Mouse (Mus musculus) kidney, adult 9 months (tissue): Measurements from ENCODE around the gene Treml1.
A peak's percentile ranks its signal among the peaks of the same experiment; 100 is the strongest.
"Not testable (repeated sequence)": the region's sequence is repeated elsewhere in the genome, so short reads cannot be mapped to it uniquely, and the experiment has no call there.

Source experiments
- DNase-seq: peaks from one replicate; pipeline ENCODE4 v3.0.0; 2022

The Treml1 gene

DNA sequence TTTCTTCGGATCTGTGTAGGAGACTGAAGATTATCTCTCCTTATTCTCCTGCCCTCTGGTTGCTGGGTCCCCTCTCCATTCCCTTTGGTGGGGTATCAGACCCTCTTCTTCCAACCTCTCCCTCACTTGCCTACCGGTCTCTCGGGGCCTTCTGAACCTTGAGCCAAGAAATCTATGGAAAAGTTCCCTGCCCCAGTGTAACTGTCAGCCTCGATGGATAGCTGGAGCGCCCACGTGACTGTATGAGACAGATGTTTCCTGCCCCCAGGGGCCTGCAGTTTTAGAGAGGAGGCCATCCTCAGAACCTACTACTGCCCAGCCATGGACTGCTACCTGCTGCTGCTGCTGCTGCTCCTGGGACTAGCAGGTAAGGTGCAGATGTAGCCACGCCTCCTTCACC lies at the start of gene Treml1:
Treml1 (plus strand) TSS at position 301 of the 400 bp plus-strand sequence.
- DNase-seq: no peak

- no peak for DNase-seq
These were observed 47.6 kb upstream of the Treml1 start for GRCm38 (mm10) chr17:48312124-48312523.

DNA sequence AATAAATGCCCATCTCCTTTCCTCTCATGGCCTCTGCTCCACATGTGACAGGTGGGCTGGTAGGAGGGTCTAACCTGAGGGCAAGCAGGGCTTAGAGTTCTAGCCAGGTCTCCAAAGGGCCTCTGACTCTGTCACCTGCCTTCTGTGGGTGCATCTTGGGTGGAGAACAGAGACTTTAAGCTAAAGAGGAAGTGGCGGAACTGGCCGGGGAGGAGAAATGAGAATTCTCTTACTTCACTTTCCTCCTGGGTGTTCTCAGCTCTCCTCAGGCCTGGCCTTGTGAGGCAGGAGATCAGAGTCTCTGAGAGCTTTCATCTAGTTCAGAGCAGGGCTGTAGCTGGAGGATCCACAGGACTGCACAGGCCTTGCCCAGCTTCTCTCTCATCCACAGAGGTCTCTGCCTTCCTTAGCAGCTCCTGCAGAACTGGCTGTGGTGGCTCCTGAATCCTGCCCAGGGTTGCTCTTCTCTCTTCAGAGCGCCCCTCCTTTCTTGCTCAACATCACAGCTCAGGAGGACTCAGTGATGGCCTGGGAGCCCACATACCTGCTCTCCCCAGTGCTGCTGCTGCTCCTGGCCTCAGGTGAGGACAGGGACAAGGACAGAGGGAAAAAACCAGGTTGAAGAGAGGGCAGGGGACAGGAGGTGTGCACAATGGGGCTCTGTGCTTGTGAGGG lies 43.7 kb upstream of the Treml1 start, which contains the start of gene B430306N03Rik:
B430306N03Rik (plus strand) TSS at position 237 of the 675 bp plus-strand sequence.
- not testable (repeated sequence) for DNase-seq

- no peak for DNase-seq
These were observed 41.0 kb upstream of the Treml1 start for GRCm38 (mm10) chr17:48318686-48319085.

DNA sequence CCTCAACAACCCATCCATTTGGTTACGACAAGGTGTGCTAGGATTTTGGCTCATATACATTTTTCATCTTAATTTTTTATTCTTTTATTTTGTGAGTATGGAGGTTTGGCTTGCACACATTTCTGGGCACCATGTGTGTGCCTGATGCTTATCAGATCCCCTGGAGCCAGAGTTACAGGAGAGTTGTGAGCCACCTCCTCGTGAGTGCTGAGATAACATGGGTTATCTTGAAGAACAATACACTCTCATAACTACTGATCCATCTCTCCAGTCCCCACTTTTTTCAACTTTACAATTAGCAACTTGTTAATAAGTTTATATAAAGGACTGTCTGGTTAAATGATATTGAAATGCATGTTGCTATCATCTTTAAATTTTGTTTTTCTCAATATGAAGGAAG lies 38.4 kb upstream of the Treml1 start:
- DNase-seq: no peak

- DNase-seq: no peak
These were observed 36.5 kb upstream of the Treml1 start for GRCm38 (mm10) chr17:48323236-48323635.

GRCm38 (mm10) chr17:48324258-48324657 lies 35.5 kb upstream of the Treml1 start:
- no peak for DNase-seq

- DNase-seq: no peak
These were observed 34.6 kb upstream of the Treml1 start for GRCm38 (mm10) chr17:48325093-48325492.

- no peak for DNase-seq
These were observed 34.1 kb upstream of the Treml1 start for GRCm38 (mm10) chr17:48325638-48326037.

- no peak for DNase-seq
These were observed 33.1 kb upstream of the Treml1 start for GRCm38 (mm10) chr17:48326656-48327055.

DNA sequence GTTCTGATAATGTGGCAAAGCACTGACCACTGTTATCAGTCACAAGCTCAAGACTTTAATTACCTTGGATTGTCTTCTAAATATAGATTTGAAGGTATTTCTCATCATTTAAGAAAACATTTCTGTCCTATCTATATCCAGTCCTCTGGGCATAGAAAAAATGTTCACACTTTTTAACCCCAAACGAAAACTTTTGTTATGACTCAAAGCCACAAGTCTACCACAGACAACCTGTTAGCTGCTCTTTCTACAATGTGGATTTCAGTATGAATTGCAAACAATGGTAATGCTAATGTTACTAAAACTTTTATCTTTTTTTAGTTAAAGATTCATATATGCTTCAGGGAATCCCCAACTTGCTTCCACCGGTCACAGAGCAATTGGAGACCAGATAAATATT lies 27.2 kb upstream of the Treml1 start:
- no peak for DNase-seq

- DNase-seq: no peak
These were observed 25.5 kb upstream of the Treml1 start for GRCm38 (mm10) chr17:48334186-48334585.

GRCm38 (mm10) chr17:48336857-48337256 lies 22.9 kb upstream of the Treml1 start:
- peak; percentile 80 for DNase-seq

DNA sequence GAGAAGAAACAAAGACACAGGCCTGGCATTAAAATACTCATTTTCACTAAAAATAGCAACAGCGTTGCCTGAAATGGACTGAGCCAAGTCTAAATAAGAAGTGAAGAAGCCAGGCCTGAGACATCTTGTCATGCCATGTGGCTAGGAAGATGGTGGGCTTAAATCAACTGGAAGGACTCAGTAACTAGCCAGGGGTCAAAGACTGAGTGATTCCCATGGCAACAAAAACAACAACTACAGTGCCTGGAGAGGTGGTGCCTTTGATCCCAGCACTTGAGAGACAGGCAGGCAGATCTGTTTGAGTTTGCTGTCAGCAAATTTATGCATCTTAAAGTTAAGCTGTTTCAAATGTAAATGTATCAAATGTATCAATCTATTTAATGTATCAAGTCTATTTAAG lies 19.4 kb upstream of the Treml1 start:
- DNase-seq: no peak

DNA sequence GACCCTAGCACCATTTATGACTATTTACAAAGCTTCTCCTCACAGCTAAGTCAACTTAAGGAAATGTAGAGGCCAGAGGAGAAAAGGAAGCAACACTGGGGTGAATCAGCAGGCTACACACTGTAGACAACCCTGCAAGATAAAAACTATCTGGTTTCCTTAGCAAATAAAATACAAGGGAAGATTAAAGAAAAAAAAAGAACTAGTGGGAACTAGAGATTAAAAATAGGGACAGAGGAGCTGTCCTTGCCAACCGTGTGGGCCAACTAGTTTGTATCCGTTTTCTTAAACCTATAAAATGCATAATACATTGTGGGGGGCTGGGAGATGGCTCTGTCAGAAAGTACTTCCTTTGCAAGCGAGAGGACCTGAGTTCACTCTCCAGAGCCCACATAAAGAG lies 17.8 kb upstream of the Treml1 start:
- no peak for DNase-seq

GRCm38 (mm10) chr17:48343065-48343464 lies 16.7 kb upstream of the Treml1 start:
- DNase-seq: no peak

DNA sequence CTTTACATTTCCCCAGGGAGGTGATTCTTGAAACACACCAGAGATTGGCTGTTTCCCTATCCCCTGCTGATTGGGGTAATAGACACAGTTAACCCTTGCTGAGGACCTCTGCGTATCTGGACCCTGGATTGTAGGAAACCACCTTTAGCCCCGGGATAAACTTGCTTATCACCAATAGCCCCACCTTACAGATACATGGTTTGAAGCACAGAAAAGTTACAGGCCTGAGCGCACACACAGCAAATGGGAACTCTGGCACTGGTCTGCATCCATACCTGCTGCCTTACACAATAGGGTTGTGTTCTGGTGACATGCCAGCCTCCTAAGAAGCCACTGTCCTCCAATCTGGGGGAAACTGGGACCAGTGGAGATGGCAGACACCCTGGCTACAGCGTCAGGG lies 13.9 kb upstream of the Treml1 start:
- no peak for DNase-seq

DNA sequence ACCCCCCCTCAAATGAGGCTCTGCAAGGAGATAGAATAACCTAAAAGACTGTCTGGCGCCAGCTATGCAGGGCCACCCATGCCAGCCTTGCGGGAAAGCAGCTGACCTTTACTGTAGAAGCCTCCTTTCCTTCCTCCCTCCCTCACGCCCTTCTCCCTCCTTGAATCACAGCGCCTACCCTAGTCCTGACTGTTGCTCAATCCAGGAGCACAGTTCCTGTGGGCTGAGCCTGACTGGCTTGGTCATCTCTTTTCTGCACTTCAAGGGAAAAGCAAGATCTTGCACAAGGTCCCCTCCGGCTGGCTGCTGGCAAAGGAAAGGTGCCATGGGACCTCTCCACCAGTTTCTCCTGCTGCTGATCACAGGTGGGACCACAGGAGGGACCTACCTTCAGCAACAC lies 13.5 kb upstream of the Treml1 start, which contains the start of gene Trem2:
Trem2 (plus strand) TSS at position 171 of the 400 bp plus-strand sequence.
- DNase-seq: no peak

DNA sequence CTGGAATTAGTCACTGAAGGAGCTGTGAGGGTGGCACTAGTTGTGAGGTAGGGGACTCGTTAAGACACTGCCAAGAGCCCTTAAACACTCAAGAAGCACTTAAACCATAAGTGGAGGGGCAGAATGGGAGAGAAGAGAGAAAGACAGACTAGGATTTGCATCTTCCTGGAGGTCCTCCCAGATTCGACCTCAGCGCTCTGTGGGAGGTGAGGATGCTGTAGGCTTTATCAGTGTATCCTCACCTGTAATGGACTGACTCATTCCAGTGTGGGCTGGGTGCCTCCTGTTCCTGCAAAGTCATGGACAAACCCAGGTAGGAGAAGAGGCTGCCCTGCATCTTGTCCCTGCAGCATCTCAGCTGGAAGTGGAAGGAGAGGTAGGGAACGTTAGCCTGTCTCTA lies 12.9 kb upstream of the Treml1 start:
- DNase-seq: no peak

- DNase-seq: no peak
These were observed 12.4 kb upstream of the Treml1 start for GRCm38 (mm10) chr17:48347287-48347686.

- no peak for DNase-seq
These were observed 9.0 kb upstream of the Treml1 start for GRCm38 (mm10) chr17:48350681-48351193.

- DNase-seq: not testable (repeated sequence)
These were observed 6.7 kb upstream of the Treml1 start for GRCm38 (mm10) chr17:48352976-48353375.

DNA sequence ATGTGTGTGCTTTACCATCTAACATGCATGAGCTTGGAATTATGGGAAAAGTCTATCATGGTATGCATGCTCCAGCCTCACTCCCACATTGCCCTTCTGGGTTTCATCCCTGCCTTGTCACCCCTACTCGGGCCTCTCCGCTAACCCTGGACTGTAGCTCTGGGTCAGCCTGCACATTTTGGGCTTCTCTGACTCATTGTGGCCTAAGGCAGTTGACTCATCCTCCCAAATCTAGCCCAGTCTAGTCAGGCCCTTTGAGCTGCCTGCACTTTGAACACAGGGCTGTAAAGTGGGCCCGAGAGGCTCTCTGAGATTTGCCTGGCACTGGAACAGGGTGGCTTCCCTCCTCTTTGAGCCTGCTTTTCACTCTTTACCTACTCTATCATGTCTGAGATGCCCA lies 3.9 kb upstream of the Treml1 start:
- no peak for DNase-seq

DNA sequence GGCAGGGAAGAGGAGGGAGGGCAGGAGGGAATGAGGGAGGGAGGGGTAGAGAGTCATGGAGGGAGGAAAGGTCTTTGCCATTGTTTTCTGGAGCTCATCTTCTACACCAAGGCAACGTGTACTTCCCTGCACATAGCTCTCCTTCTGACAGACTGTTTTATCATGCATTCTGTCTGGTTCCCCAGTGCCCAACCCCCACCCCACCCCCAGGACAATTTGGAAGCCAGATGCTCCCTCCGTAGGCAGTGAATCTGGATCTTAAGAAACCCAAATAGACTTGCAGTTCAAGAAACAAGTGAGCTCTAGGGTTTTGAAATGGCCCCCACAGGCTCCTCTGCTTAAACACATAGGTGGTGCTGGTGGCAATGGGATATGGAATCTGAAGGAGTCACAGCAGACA lies 1.8 kb upstream of the Treml1 start:
- no peak for DNase-seq

DNA sequence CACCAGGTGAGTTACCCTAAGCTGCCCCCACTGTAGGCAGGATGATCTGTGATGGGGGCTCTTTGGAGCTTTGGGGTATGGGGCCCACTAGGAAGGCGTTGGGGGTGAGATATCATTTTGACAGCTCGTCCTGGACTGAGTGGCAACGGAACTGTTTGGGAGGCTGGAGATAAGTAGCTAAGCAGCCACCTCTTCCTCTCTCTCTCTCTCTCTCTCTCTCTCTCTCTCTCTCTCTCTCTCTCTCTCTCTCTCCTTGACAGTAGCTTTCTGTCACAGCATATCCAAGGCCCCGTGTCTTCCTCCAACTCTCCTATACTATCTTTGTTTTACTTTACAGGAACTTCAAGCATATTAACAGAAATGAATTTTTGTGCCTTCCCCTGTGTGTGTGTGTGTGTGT lies 746 bp downstream of the Treml1 start:
- no peak for DNase-seq
